Comparison of ENCODE assay signal across 8 mouse cellular contexts in the genomic region with DNA sequence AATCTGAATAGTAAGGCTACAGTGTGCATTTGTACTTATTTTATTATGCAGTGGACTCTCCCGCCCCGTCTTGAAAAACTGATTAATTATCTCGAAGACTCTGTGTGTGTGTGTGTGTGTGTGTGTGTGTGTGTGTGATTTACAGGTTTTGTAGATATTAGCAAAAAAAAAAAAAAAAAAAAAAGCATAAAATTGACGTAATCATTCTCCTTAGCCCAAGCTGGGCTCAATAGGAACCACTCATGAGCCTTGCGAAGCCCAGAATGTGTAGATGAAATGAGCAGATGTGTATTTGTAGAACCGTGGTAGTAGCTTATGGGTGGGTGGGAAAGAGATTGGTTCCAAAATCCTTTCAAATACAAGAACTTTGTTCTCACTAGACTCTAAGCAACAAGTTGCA. TPM values are rescaled to one million over a fixed set of nuclear protein-coding genes. Genes with fewer than 3 reads are reported as not detected.
A peak's percentile ranks its signal among the peaks of the same experiment; 100 is the strongest.
DNase-seq lines count a peak whose midpoint lies in the region; ATAC-seq lines count a peak whose summit lies in the region.

No protein-coding gene starts in this region.

- peak overlapping the region; percentile 93 for H3K4me2 ChIP-seq in heart, embryonic 16.5 days (ENCODE audit: low read depth, low read length)
- peak overlapping the region; percentile 86 for H3K4me2 ChIP-seq in hindbrain, embryonic 12.5 days (replicated peaks)
- peak overlapping the region; percentile 84 for H3K4me2 ChIP-seq in midbrain, embryonic 12.5 days (replicated peaks)

- peaks cover 9% of the 10 kb centered on the region for H3K4me1 ChIP-seq in heart, embryonic 16.5 days (ENCODE audit: control insufficient read depth, insufficient read depth, low read length)
- H3K4me1 ChIP-seq in hindbrain, embryonic 12.5 days = peaks cover 10% of the 10 kb centered on the region
- H3K4me1 ChIP-seq in midbrain, embryonic 12.5 days = peaks cover 14% of the 10 kb centered on the region

- peak overlapping the region; percentile 81 for H3K27ac ChIP-seq in heart, embryonic 16.5 days (ENCODE audit: low read length)
- H3K27ac ChIP-seq in hindbrain, embryonic 12.5 days = no peak overlapping the region
- H3K27ac ChIP-seq in midbrain, embryonic 12.5 days (replicated peaks) = peak overlapping the region; percentile 74

- DNase-seq in heart, adult 18-20 months = no peak
- DNase-seq in MEL-GATA-1-ER (ENCODE audit: extremely low read depth, low read depth) = peak; percentile 13
- DNase-seq in spleen, postnatal 4 days (ENCODE audit: low spot score in 2 of 2) = no peak
- no peak for DNase-seq in layer of hippocampus, postnatal 36 days

- no peaks in the 10 kb centered on the region; the same call in 1 of the 2 replicates for H3K36me3 ChIP-seq in heart, embryonic 16.5 days (ENCODE audit: control insufficient read depth, insufficient read depth)
- no peaks in the 10 kb centered on the region for H3K36me3 ChIP-seq in hindbrain, embryonic 12.5 days
- H3K36me3 ChIP-seq in midbrain, embryonic 12.5 days = peaks cover 8% of the 10 kb centered on the region; the same call in 1 of the 2 replicates

- no peaks in the 10 kb centered on the region for H3K9me3 ChIP-seq in heart, embryonic 16.5 days (replicated peaks; ENCODE audit: control insufficient read depth, low read length)
- no peaks in the 10 kb centered on the region for H3K9me3 ChIP-seq in hindbrain, embryonic 12.5 days (replicated peaks)
- H3K9me3 ChIP-seq in midbrain, embryonic 12.5 days = no peaks in the 10 kb centered on the region

- ATAC-seq in heart, embryonic 16.5 days (replicated peaks; ENCODE audit: extremely low read depth, insufficient read depth, low FRiP score) = no peak
- ATAC-seq in hindbrain, embryonic 12.5 days (ENCODE audit: low FRiP score) = no peak
- no peak for ATAC-seq in midbrain, embryonic 12.5 days (ENCODE audit: low FRiP score, low read depth)
- ATAC-seq in megakaryocyte-erythroid progenitor cell, adult 5-6 weeks (replicated peaks; ENCODE audit: low FRiP score, low TSS enrichment, poor library complexity, severe bottlenecking) = no peak

- peak overlapping the region; percentile 72 for H3K4me3 ChIP-seq in heart, embryonic 16.5 days (ENCODE audit: low read length)
- peak overlapping the region; percentile 83 for H3K4me3 ChIP-seq in hindbrain, embryonic 12.5 days
- peak overlapping the region; percentile 87 for H3K4me3 ChIP-seq in midbrain, embryonic 12.5 days

- H3K27me3 ChIP-seq in heart, embryonic 16.5 days (ENCODE audit: control insufficient read depth, insufficient read depth, low read length) = no peaks in the 10 kb centered on the region
- no peaks in the 10 kb centered on the region for H3K27me3 ChIP-seq in hindbrain, embryonic 12.5 days
- no peaks in the 10 kb centered on the region for H3K27me3 ChIP-seq in midbrain, embryonic 12.5 days

- H3K9ac ChIP-seq in heart, embryonic 16.5 days (ENCODE audit: low read length) = peak overlapping the region; percentile 84
- no peak overlapping the region; the same call in 1 of the 2 replicates for H3K9ac ChIP-seq in hindbrain, embryonic 12.5 days
- no peak overlapping the region; the same call in 1 of the 2 replicates for H3K9ac ChIP-seq in midbrain, embryonic 12.5 days (replicated peaks)

- WGBS in heart, embryonic 16.5 days = 67% methylated on average over 6 of the region's 6 CpGs
- 74% methylated on average over 6 of the region's 6 CpGs for WGBS in hindbrain, embryonic 12.5 days
- 72% methylated on average over 6 of the region's 6 CpGs for WGBS in midbrain, embryonic 12.5 days

RNA-seq across cellular contexts. Expression of gene Blmh, which starts 20.2 kb away (rescaled TPM):
- polyA plus RNA-seq in heart, embryonic 16.5 days (2015; fragmentation: Nextera tagmentation; extraction: Ambion mirVana) = 101 and 107 TPM in 2 replicates
- 10 to 100 TPM; 26.3 to 30.1 TPM for total RNA-seq in heart, adult 18-20 months (2021)
- 168 and 186 TPM in 2 replicates for polyA plus RNA-seq in hindbrain, embryonic 12.5 days (2016; fragmentation: Nextera tagmentation; extraction: Ambion mirVana)
- 190 and 192 TPM in 2 replicates for polyA plus RNA-seq in midbrain, embryonic 12.5 days (2016; fragmentation: Nextera tagmentation; extraction: Ambion mirVana)
- 59.7 and 60.5 TPM in 2 replicates for total RNA-seq in megakaryocyte-erythroid progenitor cell, adult 5-6 weeks (2014; fragmentation: Nextera tagmentation)
- 178 and 200 TPM in 2 replicates for total RNA-seq in megakaryocyte-erythroid progenitor cell, adult 5-6 weeks (2017)
- total RNA-seq in layer of hippocampus, postnatal 36 days (2021) = 10 to 100 TPM; 52.3 to 52.4 TPM

RNA-seq across cellular contexts. Expression of gene Tmigd1, which starts 42.9 kb away (rescaled TPM):
- polyA plus RNA-seq in heart, embryonic 16.5 days (2015; fragmentation: Nextera tagmentation; extraction: Ambion mirVana) = 0.21 and 2.7 TPM in 2 replicates
- under 1 TPM in 1 of 2 experiments, not detected in 1; 0.28 TPM for total RNA-seq in heart, adult 18-20 months (2021)
- 0.21 TPM in 1 of 2 replicates, not detected in the other for polyA plus RNA-seq in hindbrain, embryonic 12.5 days (2016; fragmentation: Nextera tagmentation; extraction: Ambion mirVana)
- polyA plus RNA-seq in midbrain, embryonic 12.5 days (2016; fragmentation: Nextera tagmentation; extraction: Ambion mirVana) = not detected in 2 replicates
- total RNA-seq in megakaryocyte-erythroid progenitor cell, adult 5-6 weeks (2014; fragmentation: Nextera tagmentation) = not detected in 2 replicates
- not detected in 2 replicates for total RNA-seq in megakaryocyte-erythroid progenitor cell, adult 5-6 weeks (2017)
- not detected for total RNA-seq in layer of hippocampus, postnatal 36 days (2021)

RNA-seq across cellular contexts. Expression of gene Slc6a4, which starts 53.6 kb away (rescaled TPM):
- 0.58 and 0.70 TPM in 2 replicates for polyA plus RNA-seq in heart, embryonic 16.5 days (2015; fragmentation: Nextera tagmentation; extraction: Ambion mirVana)
- total RNA-seq in heart, adult 18-20 months (2021) = under 1 TPM; 0.50 to 0.64 TPM
- polyA plus RNA-seq in hindbrain, embryonic 12.5 days (2016; fragmentation: Nextera tagmentation; extraction: Ambion mirVana) = 4.3 and 4.4 TPM in 2 replicates
- 0.63 and 0.80 TPM in 2 replicates for polyA plus RNA-seq in midbrain, embryonic 12.5 days (2016; fragmentation: Nextera tagmentation; extraction: Ambion mirVana)
- total RNA-seq in megakaryocyte-erythroid progenitor cell, adult 5-6 weeks (2014; fragmentation: Nextera tagmentation) = not detected in 2 replicates
- 0.09 and 1.8 TPM in 2 replicates for total RNA-seq in megakaryocyte-erythroid progenitor cell, adult 5-6 weeks (2017)
- not detected for total RNA-seq in layer of hippocampus, postnatal 36 days (2021)
